In genomic region chr3:103773508-103773907, GRCm38 (mm10) we compare ENCODE assay signal across 1 mouse cellular context.
TF ChIP-seq lines count a peak whose summit lies in the region.

No protein-coding gene starts in this region.

TF ChIP-seq in CH12.LX, 34 proteins besides CTCF, POLR2A, EP300 and RAD21 (continued from another document):
- TF ChIP-seq SMC3 (IDR thresholded peaks at IDR 0.05; ENCODE audit: low read depth, low read length), result no peak
- no peak for TF ChIP-seq MAFK (IDR thresholded peaks at IDR 0.05; ENCODE audit: insufficient replicate concordance, low read length)
